Mouse (Mus musculus) urinary bladder, postnatal 10 days (tissue): ENCODE results near the gene Rap2a.

Source experiments
- DNase-seq: peaks from one replicate; pipeline ENCODE4 v3.0.0; 2022; ENCODE audit warnings: low spot score

Gene Rap2a

DNA sequence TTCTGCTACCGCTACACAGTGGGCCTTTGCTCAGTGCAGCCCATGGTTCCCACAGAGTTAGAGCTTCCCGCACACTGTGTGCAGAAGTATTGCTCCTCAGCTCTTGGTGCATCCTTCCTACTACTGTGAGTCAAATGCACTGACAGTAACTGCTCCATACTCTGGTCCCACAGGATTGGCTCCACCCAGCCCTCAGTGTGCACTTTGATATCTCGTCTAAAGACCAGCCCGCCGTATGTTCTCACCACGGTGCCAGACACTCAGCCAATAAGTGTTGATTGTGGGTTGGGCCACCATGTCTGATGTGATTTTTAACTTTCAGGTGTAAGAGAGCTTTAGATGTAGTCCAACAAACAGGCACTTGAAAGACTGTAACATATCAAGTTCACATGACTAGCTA, 21.4 kb downstream of the Rap2a start:
- DNase-seq = no peak

- no peak for DNase-seq
Observed at GRCm38 (mm10) chr14:120500021-120500560, 21.8 kb downstream of the Rap2a start.

DNA sequence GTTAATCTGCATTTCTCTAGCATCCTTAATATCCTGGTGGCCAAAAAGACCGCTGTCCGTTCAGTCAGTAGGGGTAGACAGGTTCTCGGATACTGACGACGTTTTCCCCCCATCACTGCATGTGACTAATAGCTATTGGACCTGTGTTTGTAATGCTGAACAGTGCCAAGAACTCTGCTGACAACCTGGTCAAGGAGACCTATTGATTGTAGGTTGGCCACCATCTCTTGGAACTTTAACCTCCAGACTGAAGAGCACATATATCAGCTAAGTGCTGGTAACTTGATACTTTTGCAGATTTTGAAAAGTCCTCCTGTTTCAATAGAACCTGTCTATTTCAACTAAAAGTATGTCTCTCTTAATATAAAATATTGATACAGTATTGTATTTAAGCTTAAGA, 22.5 kb downstream of the Rap2a start:
- no peak for DNase-seq

DNA sequence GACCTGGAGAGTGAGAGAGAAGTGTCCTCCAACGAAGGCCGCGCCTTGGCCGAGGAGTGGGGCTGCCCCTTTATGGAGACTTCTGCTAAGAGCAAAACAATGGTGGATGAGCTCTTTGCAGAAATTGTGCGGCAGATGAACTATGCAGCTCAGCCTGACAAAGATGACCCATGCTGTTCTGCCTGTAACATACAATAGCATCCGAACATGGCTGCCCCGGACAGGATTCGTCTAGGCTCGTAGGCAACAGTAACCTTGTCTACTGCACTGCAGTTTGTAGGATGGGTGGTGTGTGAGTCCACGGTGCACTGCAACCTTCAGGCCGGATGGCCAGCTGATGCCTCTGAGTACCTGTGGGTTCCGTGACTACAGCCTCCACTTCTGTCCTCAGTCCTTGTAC, 25.4 kb downstream of the Rap2a start:
- no peak for DNase-seq

- DNase-seq = no peak
Observed at GRCm38 (mm10) chr14:120504423-120504822, 26.2 kb downstream of the Rap2a start.

GRCm38 (mm10) chr14:120504928-120505461, 26.8 kb downstream of the Rap2a start:
- no peak for DNase-seq

- DNase-seq = no peak
Observed at GRCm38 (mm10) chr14:120505918-120506317, 27.7 kb downstream of the Rap2a start.

DNA sequence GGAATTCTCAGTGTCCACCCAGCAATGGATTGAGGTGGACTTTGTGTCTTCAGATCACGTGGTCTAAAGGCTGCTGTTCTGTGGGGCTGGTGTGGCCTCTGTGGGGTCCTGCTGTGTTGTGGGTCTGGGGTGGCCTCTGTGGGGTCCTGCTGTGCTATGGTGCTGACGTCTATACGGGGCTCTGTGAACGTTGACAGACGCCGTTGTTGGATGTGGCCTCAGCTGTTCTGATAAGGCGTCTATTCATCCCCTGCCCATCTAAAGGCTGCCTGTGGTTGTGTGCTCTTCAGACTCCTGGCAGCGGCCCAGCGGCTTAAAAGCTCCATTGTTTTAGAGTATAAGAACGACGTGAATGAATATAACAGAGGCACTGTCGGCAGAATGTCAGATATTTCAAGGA, 29.3 kb downstream of the Rap2a start:
- DNase-seq = no peak

DNA sequence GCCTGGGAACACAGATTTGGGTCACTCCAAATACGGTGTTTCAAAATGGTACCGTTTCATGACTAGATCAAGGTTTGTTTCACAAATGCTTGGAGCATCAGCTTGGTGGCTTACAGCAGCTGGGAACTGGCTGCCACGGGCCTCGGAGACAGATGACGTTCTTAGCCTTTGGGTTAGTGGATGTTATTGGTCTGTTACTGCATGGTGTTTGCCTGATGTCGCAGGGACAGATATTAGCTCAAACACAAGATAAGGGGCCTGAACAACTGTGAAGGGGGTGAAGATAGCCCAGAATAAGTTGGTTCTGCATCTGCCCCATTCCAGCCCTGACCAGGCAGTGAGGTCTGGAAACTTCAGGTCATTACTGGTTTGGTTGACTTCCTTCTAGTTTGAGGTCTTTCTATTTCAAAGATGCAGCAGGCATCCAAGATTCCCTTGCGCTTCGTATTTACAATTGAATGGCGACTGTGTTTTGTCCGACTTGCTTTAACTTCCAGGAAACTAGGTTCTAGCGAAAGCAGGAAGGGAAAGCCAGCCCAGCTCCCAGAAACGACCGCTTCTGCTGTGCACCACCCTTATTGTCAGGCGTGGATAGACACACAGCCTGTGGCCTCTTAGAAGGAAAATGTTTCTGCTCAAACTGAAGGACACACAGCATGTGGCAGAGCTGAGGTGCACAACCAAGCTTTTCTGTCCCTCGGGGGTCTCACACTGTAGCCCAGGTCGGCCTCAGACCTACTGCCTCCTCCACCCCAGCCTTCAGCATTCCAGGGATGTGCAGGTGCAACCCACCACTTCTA, 30.5 kb downstream of the Rap2a start:
- DNase-seq = no peak

- no peak for DNase-seq
Observed at GRCm38 (mm10) chr14:120509366-120509640, 31.1 kb downstream of the Rap2a start.

- no peak for DNase-seq
Observed at GRCm38 (mm10) chr14:120511821-120512220, 33.6 kb downstream of the Rap2a start.

DNA sequence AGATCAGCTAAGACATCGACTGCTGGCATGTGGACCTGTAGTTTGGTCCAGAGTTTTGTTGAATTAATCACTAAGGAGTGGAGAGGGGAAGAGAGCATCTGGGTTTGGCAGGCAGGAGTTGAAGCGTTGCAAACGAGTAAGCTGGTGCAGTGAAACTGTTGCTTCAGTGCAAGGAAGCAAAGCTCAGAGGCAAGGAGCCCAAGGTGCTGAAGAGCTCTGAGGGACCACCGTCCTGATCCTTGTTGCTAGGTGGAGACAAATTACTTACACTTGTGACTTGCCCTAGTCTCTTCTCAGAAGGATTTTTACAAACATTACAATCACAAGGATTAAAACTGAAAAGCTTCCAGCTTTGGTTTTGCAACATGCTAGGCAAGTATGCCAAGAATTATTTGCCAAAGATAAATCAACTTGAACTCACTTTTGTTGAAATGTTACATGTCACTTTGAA, 36.6 kb downstream of the Rap2a start:
- no peak for DNase-seq

GRCm38 (mm10) chr14:120515376-120515775, 37.1 kb downstream of the Rap2a start:
- no peak for DNase-seq

DNA sequence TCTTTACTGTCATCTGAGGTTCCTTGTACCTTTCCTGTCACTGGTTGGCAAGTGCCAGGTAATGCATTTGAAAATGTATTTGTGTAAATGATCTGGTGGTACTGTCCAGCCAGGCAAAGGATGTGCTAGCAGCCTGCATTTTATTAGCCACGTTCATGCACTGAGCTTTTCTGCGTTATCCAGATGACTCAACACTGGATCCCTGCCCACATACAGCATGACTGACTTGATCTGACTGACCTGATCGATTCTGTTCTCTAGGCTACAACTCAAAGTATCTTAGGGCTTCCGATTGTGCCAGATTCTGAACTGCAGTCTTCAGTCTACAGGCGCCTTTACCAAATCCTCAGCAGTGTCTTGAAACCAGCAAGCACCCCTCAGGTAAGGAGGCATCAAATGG, 40.5 kb downstream of the Rap2a start:
- no peak for DNase-seq

DNA sequence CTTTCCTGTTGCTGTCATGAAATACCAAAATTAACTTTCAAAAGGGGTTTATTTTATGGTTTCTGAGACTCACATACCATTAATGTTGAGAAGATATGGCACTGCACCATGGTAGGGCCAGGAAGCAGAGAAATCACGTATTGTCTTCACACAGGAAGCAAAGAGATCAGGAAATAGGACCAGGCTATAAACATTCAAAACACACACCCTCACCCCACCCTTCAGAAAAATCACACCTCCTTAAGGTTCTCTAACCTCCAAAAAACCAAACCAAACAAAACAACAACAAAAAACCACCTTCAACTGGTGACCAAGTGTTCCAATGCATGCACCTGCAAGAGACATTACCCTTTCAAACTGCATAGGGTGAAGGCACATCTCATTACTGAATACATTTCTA, 41.7 kb downstream of the Rap2a start:
- DNase-seq = no peak

DNA sequence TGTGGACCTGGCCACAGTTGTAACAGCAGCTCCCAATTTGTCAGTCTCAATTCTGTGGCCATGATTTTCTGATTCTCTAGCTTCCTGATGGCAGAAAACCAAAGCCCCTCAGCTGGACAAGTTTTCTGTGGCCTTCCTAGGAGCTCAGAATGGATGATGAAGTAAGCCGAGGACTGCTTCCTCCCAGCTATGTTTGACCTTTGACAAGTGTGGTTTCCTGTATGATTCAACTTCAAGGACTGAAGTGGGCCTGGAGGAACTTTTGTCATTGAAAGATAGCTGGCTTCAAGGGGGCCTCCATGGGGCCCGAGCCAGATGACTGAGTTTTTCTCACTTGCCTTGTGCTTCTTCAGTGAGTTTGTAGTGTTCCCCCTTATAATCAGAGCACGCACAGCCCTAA, 42.6 kb downstream of the Rap2a start:
- no peak for DNase-seq

DNA sequence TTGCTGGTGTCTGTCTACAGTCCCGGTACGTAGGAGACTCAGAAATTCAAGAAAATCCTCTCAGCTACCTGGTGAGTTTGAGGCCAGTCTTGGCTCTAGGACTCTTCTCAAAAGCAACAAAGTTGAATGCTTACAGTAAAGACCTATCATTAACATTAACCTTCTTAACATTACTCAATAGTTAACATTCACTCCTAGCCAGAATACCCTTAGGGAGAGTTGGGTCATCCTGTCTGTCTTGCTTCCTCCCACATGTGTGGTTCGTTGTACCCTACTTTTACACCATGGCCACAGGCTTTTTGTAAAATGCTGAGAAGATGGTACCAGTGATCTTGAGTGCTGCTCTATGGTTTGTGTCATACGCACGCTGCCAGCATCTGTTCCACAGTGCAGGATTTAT, 45.1 kb downstream of the Rap2a start:
- no peak for DNase-seq

- no peak for DNase-seq
Observed at GRCm38 (mm10) chr14:120525644-120526043, 47.4 kb downstream of the Rap2a start.

GRCm38 (mm10) chr14:120533301-120533700, 55.1 kb downstream of the Rap2a start:
- DNase-seq = no peak

DNA sequence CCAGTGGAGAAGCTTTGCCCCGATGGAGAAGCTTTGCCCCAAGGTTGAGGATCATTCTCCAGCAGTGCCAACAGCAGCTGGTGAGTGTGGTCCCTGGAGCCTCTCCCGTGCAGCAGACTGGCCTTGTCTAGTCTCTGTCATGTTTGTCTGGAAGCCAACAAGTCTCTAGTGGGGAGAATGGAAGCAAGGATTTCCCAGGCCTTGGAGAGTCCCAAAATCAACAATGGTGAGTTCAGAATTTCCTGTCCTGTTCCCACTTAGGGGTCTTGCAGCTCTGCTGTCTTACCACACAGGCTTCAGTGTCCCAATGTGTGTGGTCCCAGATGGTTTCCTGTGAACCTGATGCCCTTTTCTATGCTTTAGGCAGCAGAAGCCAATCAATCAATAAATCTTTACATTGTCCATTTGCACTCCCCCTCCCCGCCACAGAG, 56.6 kb downstream of the Rap2a start:
- DNase-seq = no peak

DNA sequence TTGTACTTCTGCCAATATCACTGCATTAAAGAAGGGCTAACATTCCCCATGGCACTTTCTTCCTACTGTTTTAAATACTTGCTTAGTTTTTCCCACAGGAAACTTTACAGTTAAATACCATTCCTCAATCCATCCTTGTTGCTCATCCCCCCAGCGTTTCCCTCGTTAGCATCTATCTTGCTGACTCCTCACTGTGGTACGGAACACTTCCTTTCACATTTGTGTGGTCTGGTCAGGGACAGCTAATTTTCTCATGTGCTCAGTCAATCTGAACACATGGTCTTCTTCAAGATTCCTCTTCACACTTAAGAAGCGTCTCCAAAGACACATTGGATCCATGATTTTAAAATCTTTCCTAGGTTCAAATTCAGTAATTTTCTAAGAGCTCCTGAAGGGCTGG, 57.2 kb downstream of the Rap2a start:
- DNase-seq = no peak

GRCm38 (mm10) chr14:120535924-120536323, 57.7 kb downstream of the Rap2a start:
- no peak for DNase-seq

GRCm38 (mm10) chr14:120539128-120539527, 60.9 kb downstream of the Rap2a start:
- DNase-seq = no peak

DNA sequence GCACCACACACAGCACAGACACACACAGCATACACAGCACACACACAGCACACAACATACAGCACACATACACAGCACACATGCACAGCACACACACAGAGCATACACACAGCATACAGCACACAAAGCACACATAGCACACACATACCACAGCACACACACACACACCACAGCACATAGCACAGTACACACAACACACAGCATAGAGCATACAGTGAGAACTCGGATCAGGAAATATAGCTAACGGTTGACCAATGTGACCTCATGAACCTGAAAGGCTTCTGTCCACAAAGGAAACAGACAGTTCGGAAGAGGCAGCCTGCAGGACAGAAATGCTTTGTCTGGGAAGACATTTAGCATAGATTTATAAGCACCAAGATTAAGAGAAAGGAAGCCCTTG, 61.4 kb downstream of the Rap2a start:
- DNase-seq = no peak
